Mouse (Mus musculus) gastrocnemius, postnatal 25 days (tissue): ENCODE data around the gene Inava. TPM values are rescaled to one million over a fixed set of nuclear protein-coding genes. Genes with fewer than 3 reads are reported as not detected.

ENCODE experiments used
- total RNA-seq, 2 experiments: library from RNA; stranded (reverse); gene quantifications; 1 replicate in 1 of 2; 2 replicates in 1 of 2; pipeline ENCODE4 v1.2.3; 2021

Gene Inava
- total RNA-seq, 2 experiments from 2014 or later = not detected

Other genes with a start within 250 kb of the Inava start
- 10 to 100 TPM in 1 of 2 experiments, 1 to 10 TPM in 1; 5.7 to 11.2 TPM for gene Igfn1, start 227.9 kb downstream of the Inava start, total RNA-seq
- 1 to 10 TPM; 5.8 to 7.0 TPM for gene Tmem9, start 226.1 kb downstream of the Inava start, total RNA-seq
- gene Ascl5, start 183.5 kb downstream of the Inava start, total RNA-seq = not detected
- gene Cacna1s, start 181.5 kb downstream of the Inava start, total RNA-seq = 100 to 1,000 TPM; 763 to 788 TPM
- gene Kif21b, start 102.9 kb downstream of the Inava start, total RNA-seq = under 1 TPM; 0.36 to 0.78 TPM
- not detected for gene Mroh3, start 21.4 kb downstream of the Inava start, total RNA-seq
- not detected for gene Gpr25, start 26.6 kb upstream of the Inava start, total RNA-seq
- 10 to 100 TPM; 10.9 to 11.5 TPM for gene Camsap2, start 111.8 kb upstream of the Inava start, total RNA-seq
- gene Ddx59, start 181.0 kb upstream of the Inava start, total RNA-seq = 10 to 100 TPM; 11.8 to 13.6 TPM
- gene Kif14, start 232.1 kb upstream of the Inava start, total RNA-seq = under 1 TPM; 0.19 to 0.20 TPM